Mouse (Mus musculus) heart, postnatal 0 days (tissue): ENCODE data around the gene Deup1. TPM values are rescaled to one million over a fixed set of nuclear protein-coding genes. Genes with fewer than 3 reads are reported as not detected.

Experiments used
- ATAC-seq: fragments of 200-750 bp; cut with Nextera tagmentation; 2 replicates; pipeline ENCODE4 v1.8.0; 2017; ENCODE audit warnings: low read depth, moderate number of reproducible peaks, moderate library complexity; ENCODE audit not compliant: insufficient read depth
- DNase-seq: peaks from one replicate; pipeline ENCODE4 v3.0.0-alpha.2; 2016; ENCODE audit warnings: low spot score
- H3K27ac ChIP-seq: fragments of 300-500 bp; sonication (generic); 2 replicates; pipeline ENCODE4 v1.5.1; 2014; ENCODE audit warnings: low read depth, mild to moderate bottlenecking
- H3K27me3 ChIP-seq: fragments of 300-500 bp; sonication (generic); 2 replicates; pipeline ENCODE4 v1.6.1; 2014; ENCODE audit warnings: low read length, mixed read lengths; ENCODE audit not compliant: control insufficient read depth, insufficient read depth
- H3K36me3 ChIP-seq: fragments of 300-500 bp; sonication (generic); replicated peaks from 2 replicates; pipeline ENCODE4 v1.6.1; 2014; ENCODE audit warnings: low read length, mixed read lengths; ENCODE audit not compliant: control insufficient read depth, insufficient read depth
- H3K4me1 ChIP-seq: fragments of 300-500 bp; sonication (generic); 2 replicates; pipeline ENCODE4 v1.6.1; 2014; ENCODE audit warnings: antibody characterized with exemption; ENCODE audit not compliant: control insufficient read depth, insufficient read depth
- H3K4me2 ChIP-seq: fragments of 300-500 bp; sonication (generic); 2 replicates; pipeline ENCODE4 v1.6.1; 2014; ENCODE audit warnings: low read depth, mild to moderate bottlenecking, low read length, moderate library complexity
- H3K4me3 ChIP-seq: fragments of 300-500 bp; sonication (generic); 2 replicates; pipeline ENCODE4 v1.5.1; 2014; ENCODE audit warnings: low read depth, low read length
- H3K9ac ChIP-seq: fragments of 300-500 bp; sonication (generic); replicated peaks from 2 replicates; pipeline ENCODE4 v1.6.1; 2014; ENCODE audit warnings: low read depth, low read length, mixed read lengths
- H3K9me3 ChIP-seq: fragments of 300-500 bp; sonication (generic); replicated peaks from 2 replicates; pipeline ENCODE4 v1.6.1; 2016; ENCODE audit warnings: low read length; ENCODE audit not compliant: control insufficient read depth
- CTCF ChIP-seq: IDR thresholded peaks from 2 replicates; pipeline ENCODE4 v1.5.1; 2016; ENCODE audit warnings: antibody characterized with exemption, control low read depth, low read depth
- EP300 ChIP-seq: IDR thresholded peaks from 2 replicates; pipeline ENCODE4 v1.6.1; 2016; ENCODE audit warnings: antibody characterized with exemption, low read depth
- WGBS: fragments of 180-500 bp; shearing (Covaris S2); extraction: QIAGEN DNeasy Blood & Tissue Kit; methylation state at CpG from one replicate; pipeline ENCODE4 v1.1.7; 2014; 5-methylcytosine and 5-hydroxymethylcytosine counted together
- polyA plus RNA-seq: library from polyadenylated mRNA; unstranded; fragments of >200 nt; fragmentation: Nextera tagmentation; extraction: Ambion mirVana; gene quantifications from 2 replicates; pipeline ENCODE4 v1.2.1, GENCODE M21; 2015
- total RNA-seq: library from RNA; depleted of rRNA; stranded (reverse); fragments of >200 nt; gene quantifications from 2 replicates; pipeline ENCODE4 v1.2.3, GENCODE M21; 2014; ENCODE audit warnings: low replicate concordance; rRNA removed

Deup1 gene
- total and polyA plus RNA-seq, 2 experiments from 2014 or later, result 0.15 TPM; not detected in 1

- Histone ChIP-seq H3K4me1 (peaks cover 34% of the 10 kb centered on the region), H3K27ac (no peak overlapping the region), H3K27me3 (no peaks in the 10 kb centered on the region), H3K9ac (no peak overlapping the region), H3K9me3 (no peaks in the 10 kb centered on the region), H3K4me2 (peak overlapping the region; percentile 35), H3K4me3 (no peak overlapping the region), H3K36me3 (no peaks in the 10 kb centered on the region)
- ATAC-seq (peak; percentile 68), DNase-seq (no peak)
- TF ChIP-seq EP300 (no peak), CTCF (no peak)
- 18% methylated on average over 7 of the region's 7 CpGs for WGBS
These were observed 114.8 kb downstream of the Deup1 start for GRCm38 (mm10) chr9:15512918-15513317.

DNA sequence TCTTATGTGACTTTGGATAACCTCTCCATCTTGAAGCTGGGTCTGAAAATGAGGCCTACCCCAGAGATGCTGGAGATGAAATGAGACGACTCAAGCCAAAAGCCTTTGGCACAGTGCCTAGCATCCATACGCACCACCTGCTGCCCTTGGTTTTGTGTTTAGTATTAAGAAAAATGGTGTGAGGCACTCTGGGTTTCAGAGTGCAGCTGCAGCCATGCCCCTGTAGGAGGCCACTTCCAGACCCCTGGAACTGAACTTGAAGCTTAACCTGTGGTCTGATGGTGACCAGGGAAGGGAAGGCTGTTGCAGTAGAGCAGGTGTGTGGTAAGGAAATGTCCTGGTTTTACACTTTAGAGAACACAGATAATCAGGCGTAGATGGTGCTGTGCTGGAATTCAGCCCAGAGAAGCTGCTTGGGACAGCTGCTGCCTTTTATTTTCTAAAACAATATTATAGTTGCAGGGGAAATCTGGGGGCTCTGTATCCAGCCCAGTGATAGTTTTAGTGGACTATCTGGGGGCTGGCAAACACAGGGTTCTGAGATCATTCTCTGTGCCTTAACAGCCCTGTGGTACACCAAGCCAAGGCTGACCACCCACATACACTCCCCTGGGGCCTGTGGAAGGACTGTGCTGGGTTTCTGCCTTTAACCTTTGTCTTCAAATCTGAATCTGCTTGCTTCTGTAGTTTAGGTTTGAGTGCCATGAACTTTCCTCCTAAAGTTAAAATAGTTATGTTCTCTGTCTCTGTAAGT is 117.0 kb downstream of the Deup1 start:
- Histone ChIP-seq H3K36me3 (no peaks in the 10 kb centered on the region; the same call in 1 of the 2 replicates), H3K4me2 (no peak overlapping the region), H3K4me3 (no peak overlapping the region), H3K27ac (no peak overlapping the region), H3K4me1 (peaks cover 45% of the 10 kb centered on the region), H3K27me3 (no peaks in the 10 kb centered on the region), H3K9ac (no peak overlapping the region), H3K9me3 (no peaks in the 10 kb centered on the region)
- DNase-seq, result no peak
- ATAC-seq, result no peak
- WGBS, result 53% methylated on average over 3 of the region's 3 CpGs
- no peak for TF ChIP-seq CTCF
- no peak for TF ChIP-seq EP300

Other genes starting within 250 kb of the Deup1 start
- 6.0 and 11.5 TPM in 2 replicates for gene Smco4, start 134.5 kb downstream of the Deup1 start, total RNA-seq
- gene Smco4, start 134.5 kb downstream of the Deup1 start, polyA plus RNA-seq, result 1.2 and 1.3 TPM in 2 replicates
- gene Slc36a4, start 81.8 kb upstream of the Deup1 start, total RNA-seq, result 10.5 and 12.2 TPM in 2 replicates
- 4.6 and 5.8 TPM in 2 replicates for gene Slc36a4, start 81.8 kb upstream of the Deup1 start, polyA plus RNA-seq
- gene Mtnr1b, start 246.6 kb upstream of the Deup1 start, total RNA-seq, result not detected in 2 replicates
- gene Mtnr1b, start 246.6 kb upstream of the Deup1 start, polyA plus RNA-seq, result not detected in 2 replicates